Mouse (Mus musculus): ENCODE data around the gene Nmur2. TPM values are rescaled to one million over a fixed set of nuclear protein-coding genes. Genes with fewer than 3 reads are reported as not detected.

Nmur2 gene
- 0.10 TPM in 1 of 2 replicates, not detected in the other for polyA plus RNA-seq (2015; fragmentation: Nextera tagmentation; extraction: Ambion mirVana)

- H3K4me2 ChIP-seq (replicated peaks): no peak within 1 kb of the TSS
- no peaks in the 10 kb centered on the region for H3K36me3 ChIP-seq
- H3K4me3 ChIP-seq: no peak within 1 kb of the TSS
- H3K4me1 ChIP-seq: 0 out of 2 replicates have a peak, but pooled peaks cover 3% of the 10 kb centered on the region
- no peak for ATAC-seq (replicated peaks)
- no peaks in the 10 kb centered on the region for H3K9me3 ChIP-seq
- WGBS: 1% methylated on average over 6 of the region's 6 CpGs
- H3K27ac ChIP-seq (replicated peaks): no peak within 1 kb of the TSS
- H3K27me3 ChIP-seq: no peaks in the 10 kb centered on the region
- no peak within 1 kb of the TSS for H3K9ac ChIP-seq (replicated peaks)
Observed at GRCm38 (mm10) chr11:56040917-56041316, at the start of gene Nmur2. Gene Nmur2, minus strand, starts transcription at chr11:56041010.

- Histone ChIP-seq H3K9ac (replicated peaks) (no peak overlapping the region), H3K4me2 (replicated peaks) (no peak overlapping the region), H3K4me3 (no peak overlapping the region), H3K36me3 (no peaks in the 10 kb centered on the region), H3K27me3 (no peaks in the 10 kb centered on the region), H3K9me3 (no peaks in the 10 kb centered on the region), H3K27ac (replicated peaks) (no peak overlapping the region), H3K4me1 (no peaks in the 10 kb centered on the region)
- ATAC-seq (replicated peaks): no peak
- WGBS: 87% methylated on average over 11 of the region's 11 CpGs
Observed at GRCm38 (mm10) chr11:56089127-56089689, 48.4 kb upstream of the Nmur2 start.

- 82% methylated on average over 7 of the region's 7 CpGs for WGBS
Observed at GRCm38 (mm10) chr11:56072131-56072530, 31.3 kb upstream of the Nmur2 start.

GRCm38 (mm10) chr11:56069658-56070057 lies 28.8 kb upstream of the Nmur2 start:
- WGBS: 96% methylated on average over 2 of the region's 2 CpGs
- Histone ChIP-seq H3K27ac (replicated peaks) (no peak overlapping the region), H3K27me3 (no peaks in the 10 kb centered on the region), H3K4me1 (no peaks in the 10 kb centered on the region), H3K9me3 (no peaks in the 10 kb centered on the region), H3K9ac (replicated peaks) (no peak overlapping the region), H3K4me2 (replicated peaks) (no peak overlapping the region), H3K36me3 (no peaks in the 10 kb centered on the region), H3K4me3 (no peak overlapping the region)
- ATAC-seq (replicated peaks): no peak

More at GRCm38 (mm10) chr11:56072131-56072530, 31.3 kb upstream of the Nmur2 start:
- H3K4me2 ChIP-seq (replicated peaks): no peak overlapping the region
- H3K9me3 ChIP-seq: no peaks in the 10 kb centered on the region
- H3K27ac ChIP-seq (replicated peaks): no peak overlapping the region
- no peaks in the 10 kb centered on the region for H3K4me1 ChIP-seq
- H3K27me3 ChIP-seq: no peaks in the 10 kb centered on the region
- H3K36me3 ChIP-seq: no peaks in the 10 kb centered on the region
- ATAC-seq (replicated peaks): no peak
- no peak overlapping the region for H3K4me3 ChIP-seq
- H3K9ac ChIP-seq (replicated peaks): no peak overlapping the region

- Histone ChIP-seq H3K9ac (replicated peaks) (no peak overlapping the region), H3K4me1 (no peaks in the 10 kb centered on the region), H3K9me3 (no peaks in the 10 kb centered on the region), H3K27ac (replicated peaks) (no peak overlapping the region), H3K36me3 (no peaks in the 10 kb centered on the region), H3K27me3 (no peaks in the 10 kb centered on the region), H3K4me2 (replicated peaks) (no peak overlapping the region), H3K4me3 (no peak overlapping the region)
- WGBS: 89% methylated on average over 2 of the region's 2 CpGs
- ATAC-seq (replicated peaks): no peak
Observed at GRCm38 (mm10) chr11:56065147-56065546, 24.3 kb upstream of the Nmur2 start.

GRCm38 (mm10) chr11:56064575-56064974 lies 23.8 kb upstream of the Nmur2 start:
- Histone ChIP-seq H3K4me2 (replicated peaks) (no peak overlapping the region), H3K4me3 (no peak overlapping the region), H3K27me3 (no peaks in the 10 kb centered on the region), H3K36me3 (no peaks in the 10 kb centered on the region), H3K4me1 (no peaks in the 10 kb centered on the region), H3K9me3 (no peaks in the 10 kb centered on the region), H3K9ac (replicated peaks) (no peak overlapping the region), H3K27ac (replicated peaks) (no peak overlapping the region)
- no peak for ATAC-seq (replicated peaks)
- 64% methylated on average over 4 of the region's 4 CpGs for WGBS

GRCm38 (mm10) chr11:56059236-56059635 lies 18.4 kb upstream of the Nmur2 start:
- no peaks in the 10 kb centered on the region for H3K36me3 ChIP-seq
- no peak overlapping the region for H3K9ac ChIP-seq (replicated peaks)
- no peak for ATAC-seq (replicated peaks)
- no peaks in the 10 kb centered on the region for H3K27me3 ChIP-seq
- no peaks in the 10 kb centered on the region for H3K4me1 ChIP-seq
- no peak overlapping the region for H3K4me2 ChIP-seq (replicated peaks)
- H3K9me3 ChIP-seq: no peaks in the 10 kb centered on the region
- 81% methylated on average over 3 of the region's 3 CpGs for WGBS
- H3K27ac ChIP-seq (replicated peaks): no peak overlapping the region
- no peak overlapping the region for H3K4me3 ChIP-seq

- 64% methylated on average over 7 of the region's 7 CpGs for WGBS
- Histone ChIP-seq H3K27me3 (no peaks in the 10 kb centered on the region), H3K4me1 (no peaks in the 10 kb centered on the region), H3K4me2 (replicated peaks) (no peak overlapping the region), H3K36me3 (no peaks in the 10 kb centered on the region), H3K9ac (replicated peaks) (no peak overlapping the region), H3K4me3 (no peak overlapping the region), H3K27ac (replicated peaks) (peak overlapping the region; percentile 57), H3K9me3 (no peaks in the 10 kb centered on the region)
- peak; percentile 70 for ATAC-seq (replicated peaks)
Observed at GRCm38 (mm10) chr11:56054439-56054838, 13.6 kb upstream of the Nmur2 start.

- no peak overlapping the region for H3K9ac ChIP-seq (replicated peaks)
- 86% methylated on average over 10 of the region's 10 CpGs for WGBS
- H3K4me3 ChIP-seq: no peak overlapping the region
- H3K36me3 ChIP-seq: no peaks in the 10 kb centered on the region
- H3K9me3 ChIP-seq: no peaks in the 10 kb centered on the region
- H3K27me3 ChIP-seq: 0 out of 2 replicates have a peak, but pooled peaks cover 6% of the 10 kb centered on the region
- no peak for ATAC-seq (replicated peaks)
- H3K4me2 ChIP-seq (replicated peaks): no peak overlapping the region
- no peak overlapping the region for H3K27ac ChIP-seq (replicated peaks)
- peaks cover 15% of the 10 kb centered on the region for H3K4me1 ChIP-seq
Observed at GRCm38 (mm10) chr11:56026854-56027253, 14.0 kb downstream of the Nmur2 start.

- H3K4me1 ChIP-seq: peaks cover 15% of the 10 kb centered on the region
- peak; percentile 51; the same call in 1 of the 2 replicates for ATAC-seq (replicated peaks)
- H3K9me3 ChIP-seq: no peaks in the 10 kb centered on the region
- no peak overlapping the region for H3K4me3 ChIP-seq
- no peak overlapping the region; the same call in 1 of the 2 replicates for H3K27ac ChIP-seq (replicated peaks)
- H3K27me3 ChIP-seq: 0 out of 2 replicates have a peak, but pooled peaks cover 6% of the 10 kb centered on the region
- H3K36me3 ChIP-seq: no peaks in the 10 kb centered on the region
- 0 out of 2 replicates have a peak overlapping the region, but pooled peaks have one; percentile 3 for H3K4me2 ChIP-seq (replicated peaks)
- 25% methylated on average over 10 of the region's 10 CpGs for WGBS
- H3K9ac ChIP-seq (replicated peaks): no peak overlapping the region
Observed at GRCm38 (mm10) chr11:56025746-56026570, 14.9 kb downstream of the Nmur2 start.

- WGBS: 52% methylated on average over 9 of the region's 9 CpGs
- Histone ChIP-seq H3K4me1 (no peaks in the 10 kb centered on the region), H3K4me3 (no peak overlapping the region), H3K9me3 (no peaks in the 10 kb centered on the region), H3K27ac (replicated peaks) (no peak overlapping the region), H3K4me2 (replicated peaks) (no peak overlapping the region), H3K27me3 (no peaks in the 10 kb centered on the region), H3K9ac (replicated peaks) (no peak overlapping the region), H3K36me3 (no peaks in the 10 kb centered on the region)
- ATAC-seq (replicated peaks): no peak
Observed at GRCm38 (mm10) chr11:56013510-56014057, 27.2 kb downstream of the Nmur2 start.

- WGBS: 86% methylated on average over 2 of the region's 2 CpGs
- Histone ChIP-seq H3K9me3 (no peaks in the 10 kb centered on the region), H3K4me2 (replicated peaks) (no peak overlapping the region), H3K9ac (replicated peaks) (no peak overlapping the region), H3K36me3 (no peaks in the 10 kb centered on the region), H3K27me3 (no peaks in the 10 kb centered on the region), H3K4me1 (no peaks in the 10 kb centered on the region), H3K4me3 (no peak overlapping the region), H3K27ac (replicated peaks) (no peak overlapping the region)
- ATAC-seq (replicated peaks): no peak
Observed at GRCm38 (mm10) chr11:56012396-56012795, 28.4 kb downstream of the Nmur2 start.
